Mouse (Mus musculus) embryo, embryonic 10.5 days (tissue): ENCODE data around the gene Vmn1r37.
"Not testable (repeated sequence)": the region's sequence is repeated elsewhere in the genome, so short reads cannot be mapped to it uniquely, and the experiment has no call there.

Experiments
- DNase-seq: peaks from one replicate; pipeline ENCODE4 v3.0.0-alpha.2; 2015; ENCODE audit warnings: low spot score

Vmn1r37 gene

GRCm38 (mm10) chr6:66729082-66729481 lies at the start of gene Vmn1r37:
Vmn1r37 (plus strand) TSS chr6:66729382.
- not testable (repeated sequence) for DNase-seq

- DNase-seq = no peak
Observed at GRCm38 (mm10) chr6:66685806-66686205, 43.4 kb upstream of the Vmn1r37 start, which contains the start of gene Vmn1r35. Vmn1r35 (minus strand) TSS chr6:66685906.

- DNase-seq = no peak
Observed at GRCm38 (mm10) chr6:66708901-66709300, 20.3 kb upstream of the Vmn1r37 start.

- no peak for DNase-seq
Observed at GRCm38 (mm10) chr6:66713854-66714253, 15.3 kb upstream of the Vmn1r37 start.

GRCm38 (mm10) chr6:66719068-66719467 lies 10.1 kb upstream of the Vmn1r37 start, which contains the start of gene Vmn1r36:
Vmn1r36 (minus strand) TSS chr6:66719168.
- DNase-seq = not testable (repeated sequence)

- DNase-seq = not testable (repeated sequence)
Observed at GRCm38 (mm10) chr6:66782527-66782926, 53.3 kb downstream of the Vmn1r37 start, which contains the start of gene Vmn1r38. Vmn1r38 (minus strand) TSS chr6:66782627.
